Mouse (Mus musculus) spleen, adult 2 months (tissue): Measurements from ENCODE around the gene Sema3a.

ENCODE experiments used
- CTCF ChIP-seq: fragments of 200-500 bp; IDR thresholded peaks from 2 replicates; pipeline ENCODE4 v1.5.1; 2011; ENCODE audit warnings: mild to moderate bottlenecking, inconsistent platforms; ENCODE audit not compliant: insufficient read depth, insufficient read length, insufficient replicate concordance; ENCODE audit errors: extremely low read depth
- POLR2A ChIP-seq: fragments of 200-500 bp; IDR thresholded peaks from 2 replicates; pipeline ENCODE4 v1.6.1; 2011; ENCODE audit warnings: low read depth, low read length, inconsistent platforms

GRCm38 (mm10) chr5:13318728-13319429 is 193.7 kb downstream of the Sema3a start:
- TF ChIP-seq CTCF, result no peak
- TF ChIP-seq POLR2A, result no peak
